Mouse (Mus musculus) bone marrow, adult 2 months (tissue): ENCODE data around the gene Rnf144a. TPM values are rescaled to one million over a fixed set of nuclear protein-coding genes. Genes with fewer than 3 reads are reported as not detected.

Source experiments
- H3K27ac ChIP-seq: fragments of 200-500 bp; 2 replicates; pipeline ENCODE4 v1.5.1; 2012; ENCODE audit warnings: low read depth, mild to moderate bottlenecking, control low read depth, inconsistent platforms, low read length; ENCODE audit not compliant: control insufficient read depth, poor library complexity, insufficient read depth
- H3K4me1 ChIP-seq: fragments of 200-500 bp; 2 replicates; pipeline ENCODE4 v1.6.1; 2011; ENCODE audit warnings: low read length; ENCODE audit not compliant: control insufficient read depth, insufficient read depth
- H3K4me3 ChIP-seq: fragments of 200-500 bp; replicated peaks from 2 replicates; pipeline ENCODE3; 2011; ENCODE audit warnings: mild to moderate bottlenecking, low read depth, low read length, control low read depth; ENCODE audit not compliant: control insufficient read depth
- CTCF ChIP-seq: fragments of 200-500 bp; IDR thresholded peaks from 2 replicates; pipeline ENCODE4 v1.5.1; 2011; ENCODE audit warnings: low read length, control low read depth; ENCODE audit not compliant: control insufficient read depth, insufficient read depth
- POLR2A ChIP-seq: fragments of 200-500 bp; IDR thresholded peaks from 2 replicates; pipeline ENCODE4 v1.6.1; 2011; ENCODE audit warnings: low read depth, mild to moderate bottlenecking, control low read depth, low read length, borderline replicate concordance; ENCODE audit not compliant: control insufficient read depth
- WGBS: fragments of 180-500 bp; shearing (Covaris S2); methylation state at CpG from one replicate; pipeline ENCODE4 v1.1.7; 2018; 5-methylcytosine and 5-hydroxymethylcytosine counted together
- polyA plus RNA-seq: library from polyadenylated mRNA; stranded (reverse); fragments of >200 nt; gene quantifications from 2 replicates; pipeline ENCODE4 v1.2.4, GENCODE M21; 2011; ENCODE audit warnings: low replicate concordance; ENCODE audit not compliant: missing spikeins, insufficient read depth, insufficient read length

Rnf144a gene
- 7.6 and 13.2 TPM in 2 replicates for polyA plus RNA-seq

- 2% methylated on average over 45 of the region's 45 CpGs for WGBS
- H3K27ac ChIP-seq = peak within 1 kb of the TSS; percentile 57
- TF ChIP-seq POLR2A (peak; percentile 47; the same call in 1 of the 2 replicates), CTCF (peak; percentile 90)
Observed at GRCm38 (mm10) chr12:26415104-26415771, at the start of gene Rnf144a. Rnf144a (minus strand) TSS chr12:26415254.

GRCm38 (mm10) chr12:26460091-26460490 is 45.0 kb upstream of the Rnf144a start:
- Histone ChIP-seq H3K27ac (peak overlapping the region; percentile 64), H3K4me1 (peaks cover 5% of the 10 kb centered on the region), H3K4me3 (peak overlapping the region; percentile 28)
- no peak for TF ChIP-seq POLR2A
- TF ChIP-seq CTCF = no peak
- 1% methylated on average over 2 of the region's 2 CpGs for WGBS

More at GRCm38 (mm10) chr12:26415104-26415771, at the start of gene Rnf144a:
- H3K4me1 ChIP-seq = peaks cover 6% of the 10 kb centered on the region
- peak within 1 kb of the TSS; percentile 92 for H3K4me3 ChIP-seq

GRCm38 (mm10) chr12:26456028-26456698 is 41.1 kb upstream of the Rnf144a start, which contains the start of gene Rsad2:
Rsad2 (minus strand) TSS chr12:26456452.
- peaks cover 9% of the 10 kb centered on the region for H3K4me1 ChIP-seq
- TF ChIP-seq CTCF = no peak
- peak; percentile 95 for TF ChIP-seq POLR2A
- H3K27ac ChIP-seq = peak within 1 kb of the TSS; percentile 82
- 14% methylated on average over 13 of the region's 13 CpGs for WGBS
- H3K4me3 ChIP-seq = peak within 1 kb of the TSS; percentile 80

GRCm38 (mm10) chr12:26454682-26455081 is 39.6 kb upstream of the Rnf144a start:
- TF ChIP-seq POLR2A = no peak
- TF ChIP-seq CTCF = no peak
- peaks cover 7% of the 10 kb centered on the region for H3K4me1 ChIP-seq
- H3K4me3 ChIP-seq = peak overlapping the region; percentile 77
- H3K27ac ChIP-seq = peak overlapping the region; percentile 34; the same call in 1 of the 2 replicates
- 45% methylated on average over 5 of the region's 5 CpGs for WGBS

- no peak overlapping the region for H3K27ac ChIP-seq
- H3K4me1 ChIP-seq = peaks cover 7% of the 10 kb centered on the region; the same call in 1 of the 2 replicates
- no peak for TF ChIP-seq CTCF
- no peak for TF ChIP-seq POLR2A
- 3% methylated on average over 4 of the region's 4 CpGs for WGBS
- peak overlapping the region; percentile 16 for H3K4me3 ChIP-seq
Observed at GRCm38 (mm10) chr12:26452951-26453350, 37.9 kb upstream of the Rnf144a start.

- H3K4me3 ChIP-seq = no peak overlapping the region
- no peak overlapping the region for H3K27ac ChIP-seq
- 9% methylated on average over 1 of the region's 1 CpGs for WGBS
- TF ChIP-seq POLR2A = no peak
- no peak for TF ChIP-seq CTCF
- peaks cover 7% of the 10 kb centered on the region; the same call in 1 of the 2 replicates for H3K4me1 ChIP-seq
Observed at GRCm38 (mm10) chr12:26451150-26451549, 36.1 kb upstream of the Rnf144a start.

GRCm38 (mm10) chr12:26449483-26449882 is 34.4 kb upstream of the Rnf144a start:
- Histone ChIP-seq H3K4me1 (peaks cover 6% of the 10 kb centered on the region; the same call in 1 of the 2 replicates), H3K27ac (no peak overlapping the region), H3K4me3 (no peak overlapping the region)
- WGBS = 54% methylated on average over 2 of the region's 2 CpGs
- TF ChIP-seq POLR2A (no peak), CTCF (no peak)
